Mouse (Mus musculus) liver, adult 2 months (tissue): Measurements from ENCODE around the gene Pi4kb. TPM values are rescaled to one million over a fixed set of nuclear protein-coding genes. Genes with fewer than 3 reads are reported as not detected.

Experiments used
- DNase-seq: peaks from one replicate; pipeline ENCODE4 v3.0.0-alpha.2; 2011; ENCODE audit warnings: low read depth, low spot score; ENCODE audit errors: extremely low read depth
- H3K27ac ChIP-seq: fragments of 200-500 bp; replicated peaks from 2 replicates; pipeline ENCODE4 v1.5.1; 2012; ENCODE audit warnings: low read depth, mild to moderate bottlenecking, control low read depth, inconsistent platforms, low read length; ENCODE audit not compliant: insufficient read depth
- H3K27me3 ChIP-seq: fragments of 200-500 bp; 2 replicates; pipeline ENCODE4 v1.6.1; 2012; ENCODE audit warnings: mild to moderate bottlenecking, moderate library complexity, low read length, inconsistent platforms; ENCODE audit not compliant: control insufficient read depth, insufficient read depth
- H3K36me3 ChIP-seq: fragments of 200-500 bp; 2 replicates; pipeline ENCODE4 v1.6.1; 2012; ENCODE audit warnings: low read length, inconsistent platforms; ENCODE audit not compliant: control insufficient read depth, insufficient read depth
- H3K4me1 ChIP-seq: fragments of 200-500 bp; 2 replicates; pipeline ENCODE4 v1.6.1; 2011; ENCODE audit warnings: low read length; ENCODE audit not compliant: control insufficient read depth, insufficient read depth
- H3K4me3 ChIP-seq: fragments of 200-500 bp; 2 replicates; pipeline ENCODE4 v1.5.1; 2011; ENCODE audit warnings: low read depth, mild to moderate bottlenecking, control low read depth, low read length, moderate library complexity; ENCODE audit not compliant: insufficient read depth
- H3K79me2 ChIP-seq: fragments of 200-500 bp; 2 replicates; pipeline ENCODE4 v1.6.1; 2012; ENCODE audit warnings: inconsistent platforms, mild to moderate bottlenecking, low read length, moderate library complexity; ENCODE audit not compliant: control insufficient read depth, insufficient read depth
- H3K9ac ChIP-seq: fragments of 200-500 bp; 2 replicates; pipeline ENCODE4 v1.6.1; 2012; ENCODE audit warnings: low read depth, mild to moderate bottlenecking, control low read depth, inconsistent platforms, low read length
- CTCF ChIP-seq: fragments of 200-500 bp; IDR thresholded peaks from 2 replicates; pipeline ENCODE4 v1.5.1; 2011; ENCODE audit warnings: low read depth, low read length, control low read depth
- POLR2A ChIP-seq: fragments of 200-500 bp; IDR thresholded peaks from 2 replicates; pipeline ENCODE4 v1.6.1; 2011; ENCODE audit warnings: low read length, control low read depth; ENCODE audit not compliant: insufficient read depth; ENCODE audit errors: extremely low read depth
- WGBS: fragments of 180-500 bp; shearing (Covaris S2); methylation state at CpG from one replicate; pipeline ENCODE4 v1.1.7; 2018; 5-methylcytosine and 5-hydroxymethylcytosine counted together
- polyA plus RNA-seq: library from polyadenylated mRNA; depleted of rRNA; stranded (reverse); fragments of >200 nt; gene quantifications from 2 replicates; pipeline ENCODE4 v1.2.3, GENCODE M21; 2012; rRNA removed
- total RNA-seq: library from RNA; depleted of rRNA; stranded (reverse); fragments of >200 nt; gene quantifications from 2 replicates; pipeline ENCODE4 v1.2.3, GENCODE M21; 2014; rRNA removed

Pi4kb gene
- total and polyA plus RNA-seq, 2 experiments = 26.0 to 26.5 TPM

DNA sequence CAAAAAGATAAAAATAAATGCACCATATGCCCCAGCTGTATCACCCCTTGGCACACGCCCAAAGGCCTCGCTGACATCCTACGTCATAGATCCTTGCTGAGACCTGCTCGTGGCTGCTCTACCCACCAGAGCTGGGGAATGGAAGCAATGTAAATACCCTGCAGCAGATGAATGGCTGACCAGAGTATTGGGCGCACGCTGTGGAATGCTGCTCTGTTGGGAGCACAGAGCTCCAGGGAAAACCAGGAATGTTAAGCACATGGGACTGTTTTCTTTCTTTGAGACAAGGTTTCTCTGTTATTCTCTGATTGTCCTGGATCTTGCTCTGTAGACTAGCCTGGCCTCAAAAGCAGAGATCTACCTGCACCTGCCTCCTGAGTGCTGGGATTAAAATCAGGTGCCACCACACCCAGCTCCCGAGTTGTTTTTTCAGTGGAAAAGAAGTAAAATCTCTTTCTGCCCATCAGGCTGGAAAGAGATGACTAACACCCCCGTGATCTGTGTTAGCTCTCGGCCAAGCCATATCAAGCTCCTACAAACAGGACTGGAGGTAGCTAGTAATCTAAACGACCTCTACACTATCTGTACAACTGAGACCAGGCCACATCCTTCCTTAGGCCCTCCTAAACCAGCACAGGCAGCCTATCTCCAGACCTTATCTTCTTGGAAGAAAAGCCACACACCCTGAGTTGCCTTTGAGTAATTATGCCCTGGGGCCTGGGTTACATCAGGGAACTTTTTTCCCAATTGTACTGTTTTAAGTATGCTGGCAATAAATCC is 80.1 kb downstream of the Pi4kb start:
- H3K79me2 ChIP-seq = no peaks in the 10 kb centered on the region
- H3K9ac ChIP-seq = no peak overlapping the region
- no peak for DNase-seq

DNA sequence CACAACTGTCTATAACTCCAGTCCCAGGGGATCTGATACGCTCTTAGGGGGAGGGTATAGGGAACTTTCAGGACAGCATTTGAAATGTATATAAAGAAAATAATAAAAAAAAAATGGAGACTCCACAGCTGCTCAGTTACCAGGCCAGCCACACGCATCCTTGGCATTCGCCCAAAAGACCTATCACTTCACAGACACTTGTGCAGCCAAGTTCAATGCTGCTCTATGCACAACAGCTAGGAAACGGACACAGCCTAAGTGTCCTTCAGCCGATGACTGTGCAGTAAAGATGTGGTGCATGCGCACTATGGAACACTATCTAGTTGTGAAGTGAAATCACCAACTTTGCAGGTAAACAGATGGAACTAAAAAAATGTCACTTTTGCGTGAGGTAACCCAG is 81.7 kb downstream of the Pi4kb start:
- no peak for TF ChIP-seq CTCF
- no peak for TF ChIP-seq POLR2A
- DNase-seq = no peak
- no peak overlapping the region for H3K27ac ChIP-seq

More for the DNA sequence above, 80.1 kb downstream of the Pi4kb start:
- Histone ChIP-seq H3K36me3 (peaks cover 12% of the 10 kb centered on the region), H3K27me3 (no peaks in the 10 kb centered on the region), H3K4me3 (no peak overlapping the region), H3K27ac (no peak overlapping the region), H3K4me1 (no peaks in the 10 kb centered on the region; the same call in 1 of the 2 replicates)
- TF ChIP-seq POLR2A (no peak), CTCF (no peak)
- WGBS = 43% methylated on average over 10 of the region's 10 CpGs

More for the DNA sequence above, 81.7 kb downstream of the Pi4kb start:
- Histone ChIP-seq H3K9ac (no peak overlapping the region), H3K4me3 (no peak overlapping the region), H3K4me1 (no peaks in the 10 kb centered on the region; the same call in 1 of the 2 replicates), H3K27me3 (no peaks in the 10 kb centered on the region), H3K79me2 (no peaks in the 10 kb centered on the region), H3K36me3 (peaks cover 23% of the 10 kb centered on the region)
- 83% methylated on average over 7 of the region's 7 CpGs for WGBS

Other genes with a start within 250 kb of the Pi4kb start
- gene Cgn, start 188.2 kb upstream of the Pi4kb start, total RNA-seq = 7.6 and 9.2 TPM in 2 replicates
- gene Cgn, start 188.2 kb upstream of the Pi4kb start, polyA plus RNA-seq = 7.3 and 7.4 TPM in 2 replicates
- 6.3 and 6.8 TPM in 2 replicates for gene Pogz, start 137.2 kb upstream of the Pi4kb start, total RNA-seq
- 6.4 and 9.9 TPM in 2 replicates for gene Pogz, start 137.2 kb upstream of the Pi4kb start, polyA plus RNA-seq
- gene Psmb4, start 87.8 kb upstream of the Pi4kb start, total RNA-seq = 246 and 264 TPM in 2 replicates
- gene Psmb4, start 87.8 kb upstream of the Pi4kb start, polyA plus RNA-seq = 266 and 271 TPM in 2 replicates
- gene Selenbp1, start 41.7 kb upstream of the Pi4kb start, total RNA-seq = 631 and 642 TPM in 2 replicates
- 641 and 744 TPM in 2 replicates for gene Selenbp1, start 41.7 kb upstream of the Pi4kb start, polyA plus RNA-seq
- 6.4 and 7.0 TPM in 2 replicates for gene Rfx5, start 20.7 kb upstream of the Pi4kb start, total RNA-seq
- gene Rfx5, start 20.7 kb upstream of the Pi4kb start, polyA plus RNA-seq = 6.0 and 7.1 TPM in 2 replicates
- 2.1 and 3.2 TPM in 2 replicates for gene Zfp687, start 40.7 kb downstream of the Pi4kb start, total RNA-seq
- 6.8 and 8.8 TPM in 2 replicates for gene Zfp687, start 40.7 kb downstream of the Pi4kb start, polyA plus RNA-seq
- gene Psmd4, start 67.9 kb downstream of the Pi4kb start, total RNA-seq = 140 and 156 TPM in 2 replicates
- gene Psmd4, start 67.9 kb downstream of the Pi4kb start, polyA plus RNA-seq = 132 and 134 TPM in 2 replicates
- 4.5 and 5.6 TPM in 2 replicates for gene Pip5k1a, start 132.2 kb downstream of the Pi4kb start, total RNA-seq
- gene Pip5k1a, start 132.2 kb downstream of the Pi4kb start, polyA plus RNA-seq = 5.2 and 6.7 TPM in 2 replicates
- gene Vps72, start 136.3 kb downstream of the Pi4kb start, total RNA-seq = 9.9 and 12.7 TPM in 2 replicates
- 25.1 and 27.4 TPM in 2 replicates for gene Vps72, start 136.3 kb downstream of the Pi4kb start, polyA plus RNA-seq
- 0.65 TPM in 1 of 2 replicates, not detected in the other for gene Tmod4, start 149.7 kb downstream of the Pi4kb start, total RNA-seq
- gene Tmod4, start 149.7 kb downstream of the Pi4kb start, polyA plus RNA-seq = 0.25 TPM in 1 of 2 replicates, not detected in the other
- gene Scnm1, start 159.3 kb downstream of the Pi4kb start, total RNA-seq = 12.6 and 13.3 TPM in 2 replicates
- 15.2 and 17.7 TPM in 2 replicates for gene Scnm1, start 159.3 kb downstream of the Pi4kb start, polyA plus RNA-seq
- gene Lysmd1, start 159.4 kb downstream of the Pi4kb start, total RNA-seq = 7.0 and 7.9 TPM in 2 replicates
- gene Lysmd1, start 159.4 kb downstream of the Pi4kb start, polyA plus RNA-seq = 6.1 and 6.5 TPM in 2 replicates
- gene Tnfaip8l2, start 167.6 kb downstream of the Pi4kb start, total RNA-seq = 2.3 and 2.8 TPM in 2 replicates
- 2.7 and 4.0 TPM in 2 replicates for gene Tnfaip8l2, start 167.6 kb downstream of the Pi4kb start, polyA plus RNA-seq
- 0.65 and 1.1 TPM in 2 replicates for gene Sema6c, start 185.7 kb downstream of the Pi4kb start, total RNA-seq
- 2.1 and 2.9 TPM in 2 replicates for gene Sema6c, start 185.7 kb downstream of the Pi4kb start, polyA plus RNA-seq
- 13.7 and 17.6 TPM in 2 replicates for gene Gabpb2, start 243.2 kb downstream of the Pi4kb start, total RNA-seq
- gene Gabpb2, start 243.2 kb downstream of the Pi4kb start, polyA plus RNA-seq = 4.4 and 6.1 TPM in 2 replicates